Comparison of ENCODE assay signal across 24 mouse cellular contexts in genomic region chr2:172219186-172219585, GRCm38 (mm10). TPM values are rescaled to one million over a fixed set of nuclear protein-coding genes. Genes with fewer than 3 reads are reported as not detected.
DNase-seq lines count a peak whose midpoint lies in the region; ATAC-seq and TF ChIP-seq lines count a peak whose summit lies in the region.
"Had no signal": no experiment of that assay in that cellular context is flagged by ENCODE, and none has a peak within 500 bp of the region (broad histone marks: within the 10 kb centered on the region; RNA-seq: fewer than 3 reads in every experiment).

No protein-coding gene starts in this region.

- no peak overlapping the region for H3K4me2 ChIP-seq in liver, embryonic 14.5 days (ENCODE audit: low read depth)
- no peak overlapping the region for H3K4me2 ChIP-seq in stomach, postnatal 0 days (replicated peaks; ENCODE audit: low read depth)
- H3K4me2 ChIP-seq: heart, embryonic 13.5 days; limb, embryonic 12.5 days; lung, embryonic 15.5 days had no signal

- peak; percentile 81 for DNase-seq in heart, adult 11 months
- DNase-seq in heart, postnatal 10 days: no peak
- no peak for DNase-seq in liver, embryonic 14.5 days (ENCODE audit: low read depth in 3 of 3, low spot score in 3 of 3)
- DNase-seq in liver: no peak
- DNase-seq in ZHBTc4 (ENCODE audit: low read depth, low spot score): peak; percentile 56
- DNase-seq in stomach, postnatal 0 days (ENCODE audit: low spot score): no peak
- DNase-seq in kidney, adult 18-20 months: no peak
- DNase-seq: adrenal gland, postnatal 36 days; cerebellum, adult 8-10 months; gastrocnemius, postnatal 25 days; layer of hippocampus, adult 9-11 months; right cerebral cortex, adult 18-20 months; spleen, adult 18-20 months; thymus, postnatal 14 days had no signal

- no peaks in the 10 kb centered on the region for H3K9me3 ChIP-seq in liver, embryonic 14.5 days (ENCODE audit: control insufficient read depth, low read length)
- H3K9me3 ChIP-seq in stomach, postnatal 0 days (ENCODE audit: control insufficient read depth, low read length): no peaks in the 10 kb centered on the region
- H3K9me3 ChIP-seq: forebrain, embryonic 10.5 days; heart, embryonic 13.5 days; limb, embryonic 12.5 days; lung, embryonic 15.5 days had no signal

- H3K27ac ChIP-seq in liver, embryonic 14.5 days: no peak overlapping the region
- H3K27ac ChIP-seq in stomach, postnatal 0 days (replicated peaks): no peak overlapping the region
- H3K27ac ChIP-seq: forebrain, embryonic 10.5 days; heart, embryonic 13.5 days; limb, embryonic 12.5 days; lung, embryonic 15.5 days had no signal

- 41% methylated on average over 5 of the region's 5 CpGs for WGBS in liver, embryonic 14.5 days (ENCODE audit: insufficient replicate concordance)
- WGBS in stomach, postnatal 0 days: 56% methylated on average over 5 of the region's 5 CpGs

- peak; percentile 53 for TF ChIP-seq CTCF in liver, embryonic 14.5 days (IDR thresholded peaks at IDR 0.05; ENCODE audit: low read depth)
- TF ChIP-seq CTCF in stomach, postnatal 0 days (IDR thresholded peaks at IDR 0.05; ENCODE audit: low read depth): peak; percentile 23; the same call in 1 of the 2 replicates

- H3K36me3 ChIP-seq in liver, embryonic 14.5 days (replicated peaks; ENCODE audit: control insufficient read depth, insufficient read depth, low read depth): no peaks in the 10 kb centered on the region
- no peaks in the 10 kb centered on the region for H3K36me3 ChIP-seq in stomach, postnatal 0 days (ENCODE audit: control insufficient read depth, insufficient read depth, low read length)
- H3K36me3 ChIP-seq: forebrain, embryonic 10.5 days; heart, embryonic 13.5 days; limb, embryonic 12.5 days; lung, embryonic 15.5 days had no signal

- H3K4me3 ChIP-seq in liver, embryonic 14.5 days (ENCODE audit: insufficient read depth in 1 of 2, low read depth in 2 of 2, low read length in 2 of 2): no peak overlapping the region
- no peak overlapping the region for H3K4me3 ChIP-seq in stomach, postnatal 0 days (ENCODE audit: low read depth, low read length)
- H3K4me3 ChIP-seq: forebrain, embryonic 10.5 days; heart, embryonic 13.5 days; limb, embryonic 12.5 days; lung, embryonic 15.5 days had no signal

- no peak overlapping the region for H3K9ac ChIP-seq in liver, embryonic 14.5 days (replicated peaks)
- H3K9ac ChIP-seq in stomach, postnatal 0 days (ENCODE audit: low read length): no peak overlapping the region
- H3K9ac ChIP-seq: heart, embryonic 13.5 days; limb, embryonic 12.5 days; lung, embryonic 15.5 days had no signal

- intact Hi-C loops in heart, postnatal 10 days (cut with DNase I): loop anchor here (10.0 kb wide), 1 partner anchor 1694 kb away; no protein-coding TSS in a partner anchor

- no peaks in the 10 kb centered on the region for H3K27me3 ChIP-seq in liver, embryonic 14.5 days (ENCODE audit: control insufficient read depth, insufficient read depth, low read length)
- H3K27me3 ChIP-seq in stomach, postnatal 0 days (ENCODE audit: control insufficient read depth, insufficient read depth, low read length): no peaks in the 10 kb centered on the region

- no peak for ATAC-seq in liver, embryonic 14.5 days (ENCODE audit: insufficient read depth)
- ATAC-seq in stomach, postnatal 0 days (ENCODE audit: low FRiP score, low TSS enrichment): no peak
- ATAC-seq in inflammation-experienced regulatory T-cells, adult 6 months: no peak
- ATAC-seq: midbrain, embryonic 16.5 days had no signal

- TF ChIP-seq EP300 in liver, embryonic 14.5 days (IDR thresholded peaks at IDR 0.05; ENCODE audit: low read depth): no peak
- no peak for TF ChIP-seq EP300 in stomach, postnatal 0 days (optimal IDR thresholded peaks at IDR 0.05)

- H3K4me1 ChIP-seq in liver, embryonic 14.5 days (replicated peaks; ENCODE audit: control insufficient read depth in 2 of 2, insufficient read depth in 2 of 2, low read length in 1 of 2): no peaks in the 10 kb centered on the region
- no peaks in the 10 kb centered on the region for H3K4me1 ChIP-seq in stomach, postnatal 0 days (replicated peaks; ENCODE audit: control insufficient read depth, insufficient read depth)
- H3K4me1 ChIP-seq: limb, embryonic 12.5 days; lung, embryonic 15.5 days had no signal

RNA-seq across cellular contexts. Expression of gene Mc3r, which starts 29.1 kb away (rescaled TPM):
- not detected for total RNA-seq in heart, postnatal 10 days (2021)
- polyA plus RNA-seq in liver, embryonic 14.5 days (2012; rRNA removed): not detected in 2 replicates
- not detected in 2 replicates for polyA plus RNA-seq in liver, embryonic 14.5 days (2014; fragmentation: Nextera tagmentation; extraction: Ambion mirVana)
- not detected in 2 replicates for polyA plus RNA-seq in stomach, postnatal 0 days (2015; fragmentation: Nextera tagmentation; extraction: Ambion mirVana)
- polyA plus RNA-seq in inflammation-experienced regulatory T-cells, adult 6 months (2017; shearing (Covaris generic)): not detected
- total RNA-seq: adrenal gland, postnatal 36 days; gastrocnemius, postnatal 25 days; hematopoietic stem cell, adult 5-6 weeks; megakaryocyte, adult 5-6 weeks had no signal
- polyA plus RNA-seq: forebrain, embryonic 10.5 days; heart, embryonic 13.5 days; kidney, embryonic 16.5 days; limb, embryonic 12.5 days; lung, embryonic 15.5 days; stomach, embryonic 14.5 days had no signal

Comparison
In these comparisons a context has a peak if more than half of its experiments do, and no peak if none do; other contexts are left out.
1. DNase-seq: peak in heart, adult 11 months (single experiment) and ZHBTc4 (single experiment); none in heart, postnatal 10 days (0 of 2), liver, embryonic 14.5 days (0 of 3), liver (single experiment), stomach, postnatal 0 days (single experiment) and kidney, adult 18-20 months (single experiment).